Mouse (Mus musculus): ENCODE data around the gene Stxbp5. TPM values are rescaled to one million over a fixed set of nuclear protein-coding genes. Genes with fewer than 3 reads are reported as not detected.

Gene Stxbp5
- polyA plus RNA-seq, 2 experiments, result 7.2 to 22.4 TPM

DNA sequence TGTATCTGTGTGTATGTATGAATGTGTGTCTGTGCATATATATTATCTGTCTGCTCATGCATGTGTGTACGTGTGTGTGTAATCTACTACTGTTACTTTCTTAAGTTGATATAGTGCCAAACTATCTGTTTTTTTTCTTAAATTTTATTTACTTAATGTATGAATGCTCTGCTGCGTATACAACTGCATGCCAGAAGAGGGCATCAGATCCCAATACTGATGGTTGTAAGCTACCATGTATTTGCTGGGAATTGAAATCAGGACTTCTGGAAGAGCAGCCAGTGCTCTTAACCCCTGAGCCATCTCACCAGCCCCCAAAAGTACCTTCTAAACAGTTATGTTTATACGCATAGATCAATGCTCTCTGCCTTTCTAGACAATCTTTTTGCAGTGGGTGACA, 109.9 kb downstream of the Stxbp5 start:
- no peak for ATAC-seq (ENCODE audit: low FRiP score, low read depth)
- no peak for DNase-seq (ENCODE audit: low spot score)
- Histone ChIP-seq H3K4me1 (ENCODE audit: control insufficient read depth, insufficient read depth, low read length) (no peaks in the 10 kb centered on the region), H3K27me3 (ENCODE audit: control insufficient read depth, insufficient read depth, low read length) (no peaks in the 10 kb centered on the region), H3K27ac (replicated peaks; ENCODE audit: low read depth, low read length) (no peak overlapping the region), H3K9ac (ENCODE audit: low read depth, low read length, severe bottlenecking) (no peak overlapping the region), H3K4me3 (replicated peaks; ENCODE audit: low read length) (no peak overlapping the region), H3K9me3 (ENCODE audit: control insufficient read depth, low read length) (no peaks in the 10 kb centered on the region), H3K4me2 (replicated peaks; ENCODE audit: low read depth, low read length, severe bottlenecking) (no peak overlapping the region), H3K36me3 (ENCODE audit: control insufficient read depth, insufficient read depth, low read length) (peaks cover 18% of the 10 kb centered on the region)
- WGBS, result 88% methylated on average over 3 of the region's 3 CpGs
- TF ChIP-seq POLR2A (IDR thresholded peaks at IDR 0.05; ENCODE audit: borderline replicate concordance, extremely low read depth, insufficient read depth, insufficient read length), result no peak

DNA sequence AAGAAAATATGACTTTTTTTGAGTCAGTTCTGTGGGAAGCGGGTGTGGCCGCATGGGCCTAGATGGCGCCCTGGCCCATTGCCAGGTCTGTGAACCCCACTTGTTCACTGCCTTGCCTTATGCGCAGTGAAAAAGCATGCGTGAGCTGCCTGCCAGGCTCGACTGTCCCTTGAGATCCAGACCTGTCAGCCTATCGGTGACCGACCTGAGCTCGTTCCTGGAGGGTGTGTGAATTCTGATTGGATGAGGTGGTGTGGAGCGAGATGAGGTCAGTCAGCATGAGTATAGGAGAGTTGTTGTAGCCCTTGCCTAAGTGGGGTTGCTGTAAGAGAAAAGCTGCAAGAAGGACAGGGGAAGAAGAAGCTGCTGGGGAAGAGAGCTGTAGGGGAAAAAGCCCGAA, 114.4 kb downstream of the Stxbp5 start:
- H3K4me2 ChIP-seq (replicated peaks; ENCODE audit: low read depth, low read length, severe bottlenecking), result no peak overlapping the region
- peaks cover 12% of the 10 kb centered on the region for H3K36me3 ChIP-seq (ENCODE audit: control insufficient read depth, insufficient read depth, low read length)
- 88% methylated on average over 11 of the region's 11 CpGs for WGBS
- H3K9me3 ChIP-seq (ENCODE audit: control insufficient read depth, low read length), result no peaks in the 10 kb centered on the region
- no peak for TF ChIP-seq POLR2A (IDR thresholded peaks at IDR 0.05; ENCODE audit: borderline replicate concordance, extremely low read depth, insufficient read depth, insufficient read length)
- no peak overlapping the region for H3K9ac ChIP-seq (ENCODE audit: low read depth, low read length, severe bottlenecking)
- H3K27me3 ChIP-seq (ENCODE audit: control insufficient read depth, insufficient read depth, low read length), result no peaks in the 10 kb centered on the region
- H3K27ac ChIP-seq (replicated peaks; ENCODE audit: low read depth, low read length), result no peak overlapping the region
- H3K4me1 ChIP-seq (ENCODE audit: control insufficient read depth, insufficient read depth, low read length), result no peaks in the 10 kb centered on the region
- ATAC-seq (ENCODE audit: low FRiP score, low read depth), result no peak
- DNase-seq (ENCODE audit: low spot score), result no peak
- no peak overlapping the region for H3K4me3 ChIP-seq (replicated peaks; ENCODE audit: low read length)

DNA sequence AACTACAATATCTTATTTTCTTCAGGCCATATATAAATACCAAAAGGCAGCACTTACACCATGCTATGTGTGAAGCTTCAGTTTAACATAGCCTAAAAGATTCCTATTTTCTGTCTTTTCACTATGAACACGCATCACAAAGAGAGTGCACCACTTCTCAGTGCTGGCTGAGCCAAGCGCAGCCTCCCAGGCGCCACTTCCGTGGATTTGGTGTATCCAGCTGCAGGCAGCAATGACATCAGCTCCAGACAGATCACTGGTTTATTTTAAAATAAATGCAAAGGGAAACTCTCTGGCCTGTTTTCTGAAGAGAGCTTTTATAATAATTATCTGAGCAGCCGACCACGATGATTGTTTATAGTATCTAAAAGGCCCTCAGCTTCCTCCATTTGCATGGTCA, 115.2 kb downstream of the Stxbp5 start:
- H3K4me3 ChIP-seq (replicated peaks; ENCODE audit: low read length), result no peak overlapping the region
- H3K9ac ChIP-seq (ENCODE audit: low read depth, low read length, severe bottlenecking), result no peak overlapping the region
- H3K4me2 ChIP-seq (replicated peaks; ENCODE audit: low read depth, low read length, severe bottlenecking), result no peak overlapping the region
- no peak for ATAC-seq (ENCODE audit: low FRiP score, low read depth)
- no peak overlapping the region for H3K27ac ChIP-seq (replicated peaks; ENCODE audit: low read depth, low read length)
- no peak for TF ChIP-seq POLR2A (IDR thresholded peaks at IDR 0.05; ENCODE audit: borderline replicate concordance, extremely low read depth, insufficient read depth, insufficient read length)
- no peaks in the 10 kb centered on the region for H3K9me3 ChIP-seq (ENCODE audit: control insufficient read depth, low read length)
- 88% methylated on average over 6 of the region's 6 CpGs for WGBS
- peaks cover 5% of the 10 kb centered on the region for H3K36me3 ChIP-seq (ENCODE audit: control insufficient read depth, insufficient read depth, low read length)
- H3K27me3 ChIP-seq (ENCODE audit: control insufficient read depth, insufficient read depth, low read length), result no peaks in the 10 kb centered on the region
- DNase-seq (ENCODE audit: low spot score), result no peak
- no peaks in the 10 kb centered on the region for H3K4me1 ChIP-seq (ENCODE audit: control insufficient read depth, insufficient read depth, low read length)

DNA sequence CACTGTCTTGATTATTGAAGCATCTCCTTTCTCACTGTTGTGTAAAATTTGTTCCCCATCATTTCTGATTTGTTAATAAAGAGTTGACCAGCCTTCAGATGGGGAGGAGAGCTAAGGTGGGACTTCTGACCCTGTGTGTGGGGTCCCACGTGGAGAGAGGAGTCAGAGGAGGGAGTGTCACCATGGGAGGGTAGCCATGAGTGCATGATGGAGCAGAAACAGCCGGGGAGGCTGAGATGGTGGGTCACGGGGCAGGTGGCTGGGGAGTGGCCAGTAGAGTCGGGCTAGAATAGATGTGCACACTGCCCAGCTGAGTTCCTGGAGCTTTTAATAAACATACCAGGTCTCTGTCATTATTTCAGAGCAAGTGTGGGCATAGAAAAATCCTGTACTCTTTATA, 121.0 kb downstream of the Stxbp5 start:
- H3K9me3 ChIP-seq (ENCODE audit: control insufficient read depth, low read length), result no peaks in the 10 kb centered on the region
- 75% methylated on average over 4 of the region's 4 CpGs for WGBS
- H3K36me3 ChIP-seq (ENCODE audit: control insufficient read depth, insufficient read depth, low read length), result no peaks in the 10 kb centered on the region
- no peak overlapping the region for H3K4me3 ChIP-seq (replicated peaks; ENCODE audit: low read length)
- ATAC-seq (ENCODE audit: low FRiP score, low read depth), result no peak
- H3K27me3 ChIP-seq (ENCODE audit: control insufficient read depth, insufficient read depth, low read length), result no peaks in the 10 kb centered on the region
- no peak for TF ChIP-seq POLR2A (IDR thresholded peaks at IDR 0.05; ENCODE audit: borderline replicate concordance, extremely low read depth, insufficient read depth, insufficient read length)
- H3K4me2 ChIP-seq (replicated peaks; ENCODE audit: low read depth, low read length, severe bottlenecking), result no peak overlapping the region
- H3K4me1 ChIP-seq (ENCODE audit: control insufficient read depth, insufficient read depth, low read length), result no peaks in the 10 kb centered on the region
- no peak for DNase-seq (ENCODE audit: low spot score)
- H3K27ac ChIP-seq (replicated peaks; ENCODE audit: low read depth, low read length), result no peak overlapping the region
- H3K9ac ChIP-seq (ENCODE audit: low read depth, low read length, severe bottlenecking), result no peak overlapping the region

DNA sequence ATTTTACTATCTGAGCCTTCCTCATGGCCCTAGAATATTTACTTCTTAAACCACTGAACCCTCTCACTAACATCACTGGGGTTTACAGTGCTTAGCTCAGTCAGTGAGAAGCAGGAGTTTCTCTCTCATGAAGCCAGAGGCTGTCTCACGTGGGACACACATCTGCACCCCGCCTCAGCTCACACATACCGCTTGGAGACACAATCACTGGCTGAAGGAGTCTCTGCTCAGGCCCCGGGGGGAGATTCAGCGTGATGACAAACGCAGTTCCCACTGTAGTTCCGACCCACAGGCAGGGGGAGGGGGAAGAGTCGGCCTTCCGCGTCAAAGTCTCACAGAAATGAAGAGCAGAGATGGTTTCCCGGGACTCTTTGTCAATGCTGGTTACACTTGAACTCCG, 130.6 kb downstream of the Stxbp5 start:
- no peak overlapping the region for H3K9ac ChIP-seq (ENCODE audit: low read depth, low read length, severe bottlenecking)
- WGBS, result 76% methylated on average over 12 of the region's 12 CpGs
- no peak overlapping the region for H3K4me2 ChIP-seq (replicated peaks; ENCODE audit: low read depth, low read length, severe bottlenecking)
- H3K27ac ChIP-seq (replicated peaks; ENCODE audit: low read depth, low read length), result no peak overlapping the region
- H3K4me3 ChIP-seq (replicated peaks; ENCODE audit: low read length), result no peak overlapping the region
- no peaks in the 10 kb centered on the region for H3K9me3 ChIP-seq (ENCODE audit: control insufficient read depth, low read length)
- no peaks in the 10 kb centered on the region for H3K4me1 ChIP-seq (ENCODE audit: control insufficient read depth, insufficient read depth, low read length)
- no peak for DNase-seq (ENCODE audit: low spot score)
- no peak for TF ChIP-seq POLR2A (IDR thresholded peaks at IDR 0.05; ENCODE audit: borderline replicate concordance, extremely low read depth, insufficient read depth, insufficient read length)
- peaks cover 32% of the 10 kb centered on the region for H3K36me3 ChIP-seq (ENCODE audit: control insufficient read depth, insufficient read depth, low read length)
- H3K27me3 ChIP-seq (ENCODE audit: control insufficient read depth, insufficient read depth, low read length), result no peaks in the 10 kb centered on the region
- ATAC-seq (ENCODE audit: low FRiP score, low read depth), result no peak

DNA sequence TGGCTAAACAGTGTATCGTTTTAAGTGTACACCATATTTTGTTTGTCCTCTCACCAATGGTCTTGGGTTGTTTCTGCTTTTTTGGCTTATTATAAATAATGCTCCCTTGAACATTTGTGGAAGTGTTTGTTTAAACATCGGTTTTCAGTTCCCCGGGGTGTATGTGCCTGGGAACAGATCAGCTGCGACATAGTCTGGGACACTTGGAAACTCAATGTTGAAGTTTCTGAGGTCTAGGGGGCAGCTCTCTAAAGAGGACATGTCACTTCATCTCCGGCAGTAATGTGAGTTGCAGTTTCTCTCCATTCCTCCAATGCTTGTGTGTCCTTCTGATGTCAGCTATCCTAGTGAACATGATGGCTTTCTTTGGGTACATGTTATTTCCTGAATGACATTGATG, 137.0 kb downstream of the Stxbp5 start:
- H3K27ac ChIP-seq (replicated peaks; ENCODE audit: low read depth, low read length), result no peak overlapping the region
- H3K36me3 ChIP-seq (ENCODE audit: control insufficient read depth, insufficient read depth, low read length), result peaks cover 41% of the 10 kb centered on the region
- DNase-seq (ENCODE audit: low spot score) (no peak), ATAC-seq (ENCODE audit: low FRiP score, low read depth) (no peak)
- no peak overlapping the region for H3K9ac ChIP-seq (ENCODE audit: low read depth, low read length, severe bottlenecking)
- no peaks in the 10 kb centered on the region for H3K27me3 ChIP-seq (ENCODE audit: control insufficient read depth, insufficient read depth, low read length)
- TF ChIP-seq POLR2A (IDR thresholded peaks at IDR 0.05; ENCODE audit: borderline replicate concordance, extremely low read depth, insufficient read depth, insufficient read length), result no peak
- H3K4me2 ChIP-seq (replicated peaks; ENCODE audit: low read depth, low read length, severe bottlenecking), result no peak overlapping the region
- H3K4me1 ChIP-seq (ENCODE audit: control insufficient read depth, insufficient read depth, low read length), result no peaks in the 10 kb centered on the region
- no peak overlapping the region for H3K4me3 ChIP-seq (replicated peaks; ENCODE audit: low read length)
- 90% methylated on average over 5 of the region's 5 CpGs for WGBS
- H3K9me3 ChIP-seq (ENCODE audit: control insufficient read depth, low read length), result no peaks in the 10 kb centered on the region
